Mouse (Mus musculus) liver, postnatal 0 days (tissue): ENCODE measurements around the gene Tacc2. TPM values are rescaled to one million over a fixed set of nuclear protein-coding genes. Genes with fewer than 3 reads are reported as not detected.

Experiments used
- ATAC-seq: fragments of 200-750 bp; cut with Nextera tagmentation; 2 replicates; pipeline ENCODE4 v1.8.0; 2017; ENCODE audit warnings: mild to moderate bottlenecking, moderate library complexity
- DNase-seq: peaks from one replicate; pipeline ENCODE4 v3.0.0-alpha.2; 2016
- H3K27ac ChIP-seq: fragments of 300-500 bp; sonication (generic); 2 replicates; pipeline ENCODE4 v1.5.1; 2014; ENCODE audit warnings: antibody characterized with exemption, moderate library complexity, mild to moderate bottlenecking, low read depth
- H3K27me3 ChIP-seq: fragments of 300-500 bp; sonication (generic); 2 replicates; pipeline ENCODE4 v1.6.1; 2014; ENCODE audit warnings: low read length, control low read depth, mixed read lengths; ENCODE audit not compliant: insufficient read depth
- H3K36me3 ChIP-seq: fragments of 300-500 bp; sonication (generic); replicated peaks from 2 replicates; pipeline ENCODE4 v1.6.1; 2014; ENCODE audit warnings: mild to moderate bottlenecking, control low read depth, low read length, moderate library complexity, mixed read lengths; ENCODE audit not compliant: insufficient read depth
- H3K4me1 ChIP-seq: fragments of 300-500 bp; sonication (generic); 2 replicates; pipeline ENCODE4 v1.6.1; 2014; ENCODE audit warnings: antibody characterized with exemption, mild to moderate bottlenecking, control low read depth; ENCODE audit not compliant: insufficient read depth
- H3K4me2 ChIP-seq: fragments of 300-500 bp; sonication (generic); 2 replicates; pipeline ENCODE4 v1.6.1; 2014; ENCODE audit warnings: low read depth, mild to moderate bottlenecking, low read length, moderate library complexity, mixed read lengths
- H3K4me3 ChIP-seq: fragments of 300-500 bp; sonication (generic); 2 replicates; pipeline ENCODE4 v1.5.1; 2014; ENCODE audit warnings: low read depth, low read length
- H3K9ac ChIP-seq: fragments of 300-500 bp; sonication (generic); replicated peaks from 2 replicates; pipeline ENCODE4 v1.6.1; 2014; ENCODE audit warnings: mild to moderate bottlenecking, moderate library complexity
- H3K9me3 ChIP-seq: fragments of 300-500 bp; sonication (generic); 2 replicates; pipeline ENCODE4 v1.6.1; 2016; ENCODE audit warnings: mild to moderate bottlenecking, control low read depth, low read length, mixed read lengths
- CTCF ChIP-seq: sonication (generic); IDR thresholded peaks from 2 replicates; pipeline ENCODE4 v1.5.1; 2016; ENCODE audit warnings: antibody characterized with exemption, low read depth
- EP300 ChIP-seq: IDR thresholded peaks from 2 replicates; pipeline ENCODE4 v1.6.1; 2016; ENCODE audit warnings: antibody characterized with exemption, low read depth, mild to moderate bottlenecking
- WGBS: fragments of 180-500 bp; shearing (Covaris S2); extraction: QIAGEN DNeasy Blood & Tissue Kit; methylation state at CpG from one replicate; pipeline ENCODE4 v1.1.7; 2014; ENCODE audit not compliant: insufficient replicate concordance; 5-methylcytosine and 5-hydroxymethylcytosine counted together
- polyA plus RNA-seq: library from polyadenylated mRNA; unstranded; fragments of >200 nt; fragmentation: Nextera tagmentation; extraction: Ambion mirVana; gene quantifications from 2 replicates; pipeline ENCODE4 v1.2.1, GENCODE M21; 2015

Tacc2 gene
- polyA plus RNA-seq, 1 experiment from 2014 or later: 3.5 TPM

DNA sequence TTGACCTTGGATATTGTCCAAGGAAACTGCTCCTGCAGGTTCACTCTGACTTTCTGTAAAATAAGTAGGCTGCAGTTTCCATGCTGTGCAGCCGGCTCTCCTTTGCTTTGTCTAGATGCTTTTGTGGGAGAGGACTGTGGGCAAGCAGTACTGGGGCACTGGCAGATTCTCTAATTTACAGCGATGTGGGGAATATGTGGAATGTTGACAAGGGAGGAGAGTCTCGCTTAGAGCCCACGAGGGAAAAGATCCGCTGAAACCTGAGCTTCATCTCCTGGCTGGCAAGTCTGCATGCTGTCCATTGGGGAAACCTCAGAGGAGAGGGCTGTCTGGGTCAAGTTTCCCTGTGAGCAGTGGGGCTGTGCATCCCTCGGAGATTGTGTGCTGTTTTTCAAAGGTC, 60.6 kb downstream of the Tacc2 start:
- Histone ChIP-seq H3K9me3 (no peaks in the 10 kb centered on the region), H3K27ac (no peak overlapping the region), H3K4me3 (no peak overlapping the region), H3K36me3 (no peaks in the 10 kb centered on the region), H3K9ac (no peak overlapping the region), H3K27me3 (no peaks in the 10 kb centered on the region), H3K4me1 (peaks cover 12% of the 10 kb centered on the region), H3K4me2 (no peak overlapping the region)
- ATAC-seq: no peak
- no peak for DNase-seq
- WGBS: 56% methylated on average over 6 of the region's 6 CpGs
- TF ChIP-seq CTCF (no peak), EP300 (no peak)

DNA sequence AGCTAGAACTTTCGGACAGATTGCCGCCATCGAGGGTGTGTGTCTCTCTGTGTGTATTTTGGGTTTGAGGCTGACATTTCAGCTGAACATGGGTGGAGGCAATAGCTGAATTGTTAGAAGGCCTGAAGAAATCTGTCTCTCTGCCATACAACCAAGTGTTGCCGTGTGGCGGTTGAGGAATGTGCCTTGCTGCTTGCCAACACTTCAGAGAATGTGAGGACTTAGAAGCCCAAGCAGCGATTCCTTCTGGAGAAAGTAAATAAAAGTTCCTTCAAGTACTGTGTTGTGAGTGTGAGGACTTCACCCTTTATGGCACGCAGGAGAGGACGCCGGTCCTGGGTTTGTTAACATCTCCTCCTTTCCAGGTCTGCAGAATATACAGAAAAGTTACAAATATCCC, 63.4 kb downstream of the Tacc2 start:
- TF ChIP-seq CTCF: no peak
- no peak for TF ChIP-seq EP300
- no peaks in the 10 kb centered on the region for H3K27me3 ChIP-seq
- peaks cover 17% of the 10 kb centered on the region for H3K4me1 ChIP-seq
- no peak overlapping the region for H3K27ac ChIP-seq
- ATAC-seq (no peak), DNase-seq (no peak)
- WGBS: 76% methylated on average over 9 of the region's 9 CpGs
- no peaks in the 10 kb centered on the region for H3K9me3 ChIP-seq
- H3K4me2 ChIP-seq: no peak overlapping the region
- no peak overlapping the region for H3K9ac ChIP-seq
- H3K36me3 ChIP-seq: no peaks in the 10 kb centered on the region
- H3K4me3 ChIP-seq: no peak overlapping the region

DNA sequence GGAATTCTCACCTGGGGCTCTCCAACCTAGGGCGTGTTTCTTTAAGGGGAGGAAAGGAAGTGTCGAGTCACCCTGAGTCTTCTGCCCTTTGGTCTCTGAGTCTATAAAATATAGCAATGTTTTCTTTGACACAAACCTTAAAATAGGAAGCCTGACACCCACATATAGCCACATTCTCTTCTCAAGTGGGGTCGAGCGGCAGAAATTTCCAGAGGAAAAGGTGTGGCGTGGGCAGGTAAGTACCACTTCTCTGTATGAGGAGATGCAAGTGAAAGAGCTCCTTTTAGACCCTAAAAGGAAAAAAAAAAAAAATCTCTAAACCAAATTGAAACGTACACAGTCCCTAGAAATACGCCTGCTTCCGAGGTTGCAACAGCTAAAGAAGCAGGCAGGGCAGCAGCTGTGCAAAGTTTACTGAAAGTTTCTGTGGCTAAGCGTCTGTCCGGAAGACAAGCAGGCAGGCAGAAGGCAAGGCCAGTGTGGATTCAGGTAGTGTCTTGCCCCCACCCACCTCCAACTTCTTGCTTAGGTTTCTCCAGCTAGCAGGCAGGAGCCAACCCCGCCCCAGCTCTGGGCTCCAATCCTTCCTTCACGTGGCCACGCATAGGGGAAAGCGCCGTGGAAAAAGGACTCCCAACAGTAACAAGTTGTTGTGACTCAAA, 68.2 kb downstream of the Tacc2 start:
- ATAC-seq: peak; percentile 29
- H3K9ac ChIP-seq: peak overlapping the region; percentile 78
- no peaks in the 10 kb centered on the region for H3K27me3 ChIP-seq
- peak overlapping the region; percentile 93 for H3K27ac ChIP-seq
- H3K4me2 ChIP-seq: peak overlapping the region; percentile 97
- H3K36me3 ChIP-seq: no peaks in the 10 kb centered on the region
- peaks cover 15% of the 10 kb centered on the region for H3K4me1 ChIP-seq
- no peak for DNase-seq
- no peaks in the 10 kb centered on the region for H3K9me3 ChIP-seq
- TF ChIP-seq EP300 (no peak), CTCF (no peak)
- WGBS: 9% methylated on average over 15 of the region's 15 CpGs
- peak overlapping the region; percentile 69 for H3K4me3 ChIP-seq

DNA sequence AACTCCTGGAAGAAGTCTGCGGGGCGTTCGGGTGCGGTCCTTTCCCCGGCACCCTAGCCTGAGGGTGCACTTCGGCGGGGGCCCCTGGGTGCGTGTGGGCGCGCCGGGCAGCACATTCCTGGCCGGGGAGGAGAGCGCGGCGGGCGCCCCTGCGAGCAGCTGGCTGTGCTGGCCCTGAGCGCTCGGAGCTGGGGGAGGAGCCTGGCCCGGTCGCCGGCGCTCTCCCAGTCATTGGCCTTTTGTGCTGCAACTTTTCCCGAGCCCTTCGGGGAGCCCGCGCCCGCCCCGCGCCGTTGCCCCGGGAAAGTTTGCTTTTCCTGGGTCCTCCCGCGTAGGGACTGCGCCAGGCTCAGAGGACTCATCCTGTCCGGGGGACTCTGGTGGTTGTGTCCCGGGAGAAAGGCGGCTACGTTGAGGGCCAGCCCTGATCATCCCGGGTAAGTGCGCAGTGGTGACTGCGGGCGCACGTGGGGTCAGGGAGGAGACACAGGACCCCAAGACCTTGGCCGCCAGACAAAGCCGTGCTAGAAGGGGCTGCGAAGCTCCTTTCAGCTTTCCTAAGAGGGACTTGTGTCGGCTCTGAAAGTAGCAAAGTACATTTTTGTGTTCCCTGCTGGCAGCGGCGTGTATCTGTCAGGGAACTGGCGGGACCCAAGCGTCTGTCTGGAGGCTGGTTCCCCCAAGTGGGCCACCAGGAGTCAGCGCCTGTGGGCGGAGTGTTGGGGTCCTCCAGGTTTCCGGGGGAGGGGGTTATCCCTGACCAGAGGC, 68.9 kb downstream of the Tacc2 start:
- Histone ChIP-seq H3K36me3 (no peaks in the 10 kb centered on the region), H3K9me3 (no peaks in the 10 kb centered on the region), H3K9ac (peak overlapping the region; percentile 78), H3K4me3 (peak overlapping the region; percentile 69), H3K4me1 (peaks cover 15% of the 10 kb centered on the region), H3K4me2 (peak overlapping the region; percentile 97), H3K27ac (peak overlapping the region; percentile 93), H3K27me3 (no peaks in the 10 kb centered on the region)
- peak; percentile 88 for ATAC-seq
- DNase-seq: peak; percentile 77
- under 1% methylated on average over 51 of the region's 55 CpGs for WGBS
- TF ChIP-seq CTCF (no peak), EP300 (no peak)

DNA sequence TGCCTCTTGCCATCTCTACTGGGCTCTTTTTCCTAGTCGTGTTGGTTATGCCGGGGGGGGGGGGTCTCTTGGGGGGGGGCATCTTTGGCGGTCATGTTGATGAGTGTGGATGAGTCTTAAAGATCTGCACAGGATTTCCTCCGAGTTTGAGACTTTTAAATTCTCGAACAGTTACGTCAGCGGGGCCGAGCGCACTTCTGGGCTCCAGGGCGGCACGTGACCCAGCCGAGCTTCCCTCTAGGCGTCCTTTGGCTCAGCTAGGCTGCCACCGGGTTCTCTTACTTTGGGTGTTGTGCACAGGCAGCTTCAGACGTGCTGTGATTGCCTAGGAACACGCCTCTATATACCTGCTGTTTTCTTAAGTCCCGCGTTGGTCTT, 69.5 kb downstream of the Tacc2 start:
- Histone ChIP-seq H3K36me3 (no peaks in the 10 kb centered on the region), H3K4me1 (peaks cover 15% of the 10 kb centered on the region), H3K4me2 (peak overlapping the region; percentile 97), H3K27me3 (no peaks in the 10 kb centered on the region), H3K27ac (peak overlapping the region; percentile 93), H3K9me3 (no peaks in the 10 kb centered on the region), H3K9ac (peak overlapping the region; percentile 78), H3K4me3 (peak overlapping the region; percentile 69)
- ATAC-seq (peak; percentile 63), DNase-seq (peak; percentile 71)
- no peak for TF ChIP-seq CTCF
- TF ChIP-seq EP300: no peak
- WGBS: 2% methylated on average over 18 of the region's 18 CpGs

DNA sequence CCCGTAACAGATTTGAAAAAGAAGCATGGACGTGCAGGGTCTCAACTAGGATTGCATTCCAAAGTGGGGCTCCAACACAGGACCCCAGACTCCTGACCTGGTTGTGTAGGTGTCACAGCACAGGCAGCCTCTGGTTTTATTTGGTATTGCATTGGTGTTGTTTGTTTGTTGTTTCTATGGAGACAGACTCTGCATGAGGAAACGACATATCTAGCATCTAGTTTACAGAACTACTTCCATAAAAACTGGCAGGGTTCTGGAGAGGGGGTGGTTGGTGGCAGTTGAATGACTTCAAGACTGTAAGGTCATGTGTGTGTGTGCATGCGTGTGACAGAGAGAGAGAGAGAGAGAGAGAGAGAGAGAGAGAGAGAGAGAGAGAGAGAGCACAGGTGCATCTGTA, 70.8 kb downstream of the Tacc2 start:
- Histone ChIP-seq H3K27me3 (no peaks in the 10 kb centered on the region), H3K9me3 (no peaks in the 10 kb centered on the region), H3K4me2 (no peak overlapping the region), H3K36me3 (no peaks in the 10 kb centered on the region), H3K9ac (no peak overlapping the region), H3K27ac (no peak overlapping the region), H3K4me1 (peaks cover 15% of the 10 kb centered on the region), H3K4me3 (no peak overlapping the region)
- WGBS: 54% methylated on average over 4 of the region's 4 CpGs
- no peak for DNase-seq
- no peak for TF ChIP-seq CTCF
- ATAC-seq: no peak
